Mouse (Mus musculus) hindlimb bud, embryonic 11.5 days (tissue): ENCODE results near the gene Urah.

Source experiments
- DNase-seq: peaks from one replicate; pipeline ENCODE4 v3.0.0-alpha.2; 2012; ENCODE audit warnings: low read depth, low spot score; ENCODE audit errors: extremely low spot score

Gene Urah

DNA sequence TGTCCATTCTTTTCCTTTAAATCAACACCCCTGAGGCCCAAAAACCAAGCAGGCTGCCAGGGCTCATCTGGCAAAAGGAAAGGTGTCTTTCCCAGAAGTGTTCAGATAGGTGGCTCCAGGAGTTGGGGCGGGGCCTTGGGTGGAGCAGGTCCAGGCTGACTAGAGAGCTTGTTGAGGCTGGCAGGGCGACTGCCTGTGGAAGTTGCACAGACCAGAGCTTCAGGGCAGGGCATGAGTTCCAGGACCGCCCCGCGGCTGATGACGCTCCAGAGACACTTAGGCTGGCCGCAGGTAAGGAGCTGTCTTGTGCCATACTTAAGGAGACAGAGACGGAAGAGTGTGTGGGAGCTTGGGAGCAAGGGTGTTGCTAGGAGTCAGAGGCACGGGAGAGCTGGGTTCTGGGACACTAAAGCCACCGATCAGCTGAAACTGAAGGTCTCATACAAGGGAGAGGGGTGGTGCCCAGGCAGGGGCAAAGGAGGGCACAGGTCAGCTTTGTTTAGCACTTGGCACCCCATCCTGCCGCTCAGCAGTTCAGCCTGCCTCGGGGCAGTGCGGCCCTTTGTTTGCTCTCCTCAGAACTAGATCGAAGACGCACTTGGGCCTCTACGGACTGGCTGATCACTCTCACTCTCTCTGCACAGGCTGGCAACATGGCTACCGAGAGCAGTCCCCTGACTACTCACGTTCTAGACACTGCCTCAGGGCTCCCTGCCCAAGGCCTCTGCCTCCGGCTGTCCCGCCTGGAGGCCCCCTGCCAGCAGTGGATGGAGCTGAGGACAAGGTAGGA is at the start of gene Urah:
Gene Urah, plus strand, starts transcription at position 51 of the 790 bp plus-strand sequence.
- DNase-seq, result no peak

GRCm38 (mm10) chr7:140787406-140788052 is 47.3 kb upstream of the Urah start, which contains the start of gene Syce1:
Gene Syce1, minus strand, starts transcription at chr7:140787852.
- no peak for DNase-seq

DNA sequence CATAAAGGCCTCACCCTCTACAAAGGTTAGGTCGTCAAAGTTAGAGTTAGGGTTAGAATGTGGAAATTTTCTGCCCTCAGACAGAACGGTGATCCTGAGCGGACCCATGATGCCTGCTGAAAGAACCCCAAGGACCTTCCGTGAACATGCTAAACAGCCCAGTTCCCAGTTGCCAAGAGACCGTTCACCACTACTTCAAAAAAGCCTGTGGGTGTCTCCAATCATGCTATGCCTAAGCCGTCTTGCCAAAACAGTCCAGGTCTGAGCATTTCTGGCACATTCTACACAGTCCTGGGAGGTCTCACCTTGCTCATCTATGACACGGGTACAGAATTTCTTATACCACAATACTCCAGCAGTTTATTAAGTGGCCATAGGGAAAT is 46.8 kb upstream of the Urah start:
- no peak for DNase-seq

- DNase-seq, result no peak
Measured at GRCm38 (mm10) chr7:140793541-140793940, 41.3 kb upstream of the Urah start.

DNA sequence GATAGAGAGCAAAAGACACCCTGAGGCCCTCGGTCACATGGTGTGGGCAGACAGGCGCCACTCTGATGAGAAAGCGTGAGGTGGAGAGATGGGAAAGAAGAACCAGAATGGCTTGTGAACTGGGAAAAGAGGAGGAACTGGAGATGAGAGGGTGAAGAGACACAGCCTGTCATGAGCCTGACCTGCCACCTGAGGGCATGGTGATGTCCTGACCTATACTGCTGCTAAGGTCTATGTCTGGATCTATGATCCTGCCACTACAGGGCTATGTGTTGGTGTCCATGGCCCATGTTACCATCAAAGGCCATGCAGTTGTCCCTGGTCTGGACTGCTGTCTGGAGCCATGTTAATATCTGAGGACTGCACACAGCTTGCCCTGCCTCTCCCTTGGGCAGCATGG is 37.2 kb upstream of the Urah start:
- no peak for DNase-seq

DNA sequence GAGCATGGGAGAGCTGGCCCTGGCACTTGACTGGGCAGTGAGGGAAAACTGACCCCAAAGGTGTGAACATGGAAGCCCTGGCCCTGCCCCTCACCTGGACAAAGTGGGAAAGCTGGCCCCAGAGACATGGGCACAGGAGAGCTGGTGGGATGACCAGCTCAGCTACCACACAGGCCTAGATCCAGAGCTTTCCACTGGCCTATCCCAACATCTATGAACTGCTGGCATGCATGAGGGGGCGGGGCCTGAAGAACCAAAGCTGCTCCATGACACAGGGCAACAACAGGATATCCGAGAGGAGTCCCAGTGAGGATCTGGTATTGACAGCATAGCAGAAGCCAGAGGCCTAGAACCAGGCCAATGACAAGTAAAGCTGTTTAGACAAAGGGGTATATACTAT is 36.6 kb upstream of the Urah start:
- DNase-seq, result no peak

GRCm38 (mm10) chr7:140802629-140803028 is 32.2 kb upstream of the Urah start:
- no peak for DNase-seq

DNA sequence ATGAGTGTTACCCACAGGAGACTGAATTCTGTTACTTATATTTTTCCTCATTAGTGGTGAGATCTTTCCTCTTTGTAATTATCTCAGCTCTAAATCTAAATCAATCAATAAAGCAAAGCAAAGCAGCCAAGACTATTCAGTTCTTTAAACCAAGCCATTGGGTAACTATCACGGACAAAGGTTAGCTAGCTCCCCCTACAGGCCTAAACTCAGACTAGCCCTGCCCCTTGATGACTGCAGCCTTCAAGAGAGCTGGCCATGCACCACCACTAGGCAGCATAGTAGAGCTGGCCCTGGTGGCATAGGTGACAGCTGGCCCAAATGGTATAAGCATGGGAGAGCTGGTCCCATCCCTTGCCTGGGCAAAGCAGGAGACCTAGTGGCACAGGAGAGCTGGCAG is 29.1 kb upstream of the Urah start:
- DNase-seq, result no peak

- no peak for DNase-seq
Measured at GRCm38 (mm10) chr7:140810496-140810895, 24.3 kb upstream of the Urah start.

- DNase-seq, result no peak
Measured at GRCm38 (mm10) chr7:140811714-140812113, 23.1 kb upstream of the Urah start.

- DNase-seq, result no peak
Measured at GRCm38 (mm10) chr7:140812850-140813249, 22.0 kb upstream of the Urah start.

DNA sequence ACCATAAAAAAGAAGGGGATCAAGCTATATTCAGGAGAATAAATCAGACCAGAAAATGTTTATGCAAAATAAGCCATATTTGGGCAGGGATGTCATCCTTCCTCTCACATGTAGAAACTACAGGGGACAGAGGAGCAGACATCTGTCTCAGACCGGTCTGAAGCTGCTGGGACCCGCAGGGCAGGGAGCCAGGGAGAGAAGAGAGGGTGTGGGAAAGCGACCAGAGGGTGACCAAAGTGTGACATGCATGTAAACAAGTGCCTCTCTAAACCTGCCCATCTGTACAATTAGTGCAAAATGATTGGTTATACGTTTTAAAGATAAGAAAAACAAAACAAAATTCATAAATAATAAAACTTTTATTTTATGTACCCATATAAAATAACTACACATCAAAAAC is 14.6 kb upstream of the Urah start:
- DNase-seq, result no peak

- DNase-seq, result no peak
Measured at GRCm38 (mm10) chr7:140821305-140821652, 13.5 kb upstream of the Urah start.

DNA sequence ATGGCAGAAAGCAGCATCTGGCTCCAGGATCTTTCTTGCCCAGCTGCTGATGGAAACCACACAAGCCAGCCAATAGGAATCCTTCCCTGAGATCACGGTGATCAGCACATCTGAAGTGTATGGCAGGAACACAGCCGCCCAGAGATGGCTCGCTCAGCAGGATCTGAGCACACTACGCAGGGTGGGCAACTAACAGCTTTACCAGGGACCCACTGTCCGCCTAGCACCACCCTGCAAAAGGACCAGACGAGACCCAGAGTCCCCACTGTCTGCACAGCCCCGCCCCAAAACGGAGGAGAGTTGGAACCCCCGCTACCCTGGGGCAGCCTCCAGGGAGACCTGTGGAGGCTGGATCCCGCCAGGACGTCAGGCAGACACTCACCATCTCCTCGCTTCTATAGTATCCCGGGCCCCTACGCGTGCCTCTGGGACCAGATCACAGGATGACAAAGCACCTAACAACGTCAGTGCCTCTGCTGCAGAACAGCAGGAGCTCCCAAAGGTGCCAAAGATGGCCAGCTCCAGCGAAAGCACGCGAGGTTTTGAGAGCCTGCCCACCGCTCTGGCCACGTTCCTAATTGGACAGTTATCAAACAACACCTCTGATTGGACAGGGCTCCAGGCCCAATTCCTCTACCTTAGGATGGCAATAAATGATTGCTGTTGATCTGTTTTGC is 13.0 kb upstream of the Urah start, which contains the start of gene Zfp941:
Gene Zfp941, minus strand, starts transcription at position 526 of the 677 bp plus-strand sequence.
- DNase-seq, result peak; percentile 39

GRCm38 (mm10) chr7:140822731-140823130 is 12.1 kb upstream of the Urah start:
- DNase-seq, result no peak

GRCm38 (mm10) chr7:140828171-140828881 is 6.5 kb upstream of the Urah start:
- DNase-seq, result no peak

GRCm38 (mm10) chr7:140831447-140831846 is 3.4 kb upstream of the Urah start:
- DNase-seq, result no peak

DNA sequence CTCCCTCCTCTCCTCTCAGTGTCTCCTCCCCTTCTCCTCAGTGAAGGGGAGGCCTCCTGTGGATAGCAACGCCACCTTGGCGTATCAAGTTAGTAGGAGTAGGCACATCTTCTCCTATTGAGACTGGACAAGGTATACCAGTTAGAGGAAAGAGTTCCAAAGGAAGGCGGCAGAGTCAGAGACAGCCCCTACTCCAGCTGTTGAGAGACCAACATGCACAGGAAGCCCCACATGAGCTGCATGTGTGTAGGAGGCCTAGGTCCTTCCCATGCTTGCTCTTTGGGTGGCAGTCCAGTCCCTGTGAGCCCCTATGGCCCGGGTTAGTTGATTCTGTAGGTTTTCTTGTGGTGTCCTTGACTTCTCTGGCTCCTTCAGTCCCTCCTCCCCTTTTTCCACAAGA is 1.5 kb upstream of the Urah start:
- DNase-seq, result no peak

DNA sequence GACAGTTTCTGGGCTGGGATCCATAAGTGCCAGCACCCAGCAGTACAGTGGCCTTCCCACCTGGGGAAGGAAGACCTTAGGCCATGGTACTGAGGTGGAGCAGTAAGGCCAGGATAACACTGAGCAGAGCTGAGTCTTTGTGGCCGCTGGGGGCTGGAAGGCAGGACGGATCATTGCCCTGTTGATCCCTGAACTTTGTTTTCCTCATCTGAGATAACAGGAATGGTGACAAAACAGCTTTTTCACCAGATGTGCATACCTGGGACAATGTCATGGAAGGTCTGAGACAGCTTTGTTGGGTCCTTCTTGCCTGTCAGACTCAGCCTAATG is 905 bp downstream of the Urah start:
- DNase-seq, result no peak

- DNase-seq, result no peak
Measured at GRCm38 (mm10) chr7:140836243-140837115, 1.7 kb downstream of the Urah start.

DNA sequence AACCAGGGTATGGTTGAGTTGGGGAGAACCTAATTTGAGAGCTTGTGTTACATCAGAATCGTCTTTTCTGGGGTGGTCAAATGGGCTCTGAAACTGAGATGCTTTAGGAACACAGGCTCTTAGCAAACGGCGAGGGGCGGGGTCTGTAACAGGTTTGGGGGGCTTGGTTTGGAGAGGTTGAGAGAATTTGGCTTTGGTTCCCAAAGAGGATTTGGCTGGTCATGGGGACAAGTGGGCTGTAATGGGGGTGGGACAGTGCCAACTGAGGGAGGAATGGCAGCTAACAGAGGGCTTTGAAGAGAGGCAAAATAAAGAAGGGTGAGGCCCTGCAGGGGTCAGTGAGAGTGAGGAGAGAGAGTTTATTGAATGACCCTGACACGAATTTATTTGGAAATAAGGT is 4.7 kb downstream of the Urah start:
- no peak for DNase-seq
